ENCODE assay signal across 8 mouse cellular contexts in genomic region chr2:152397680-152398435, GRCm38 (mm10). TPM values are rescaled to one million over a fixed set of nuclear protein-coding genes. Genes with fewer than 3 reads are reported as not detected.
DNase-seq lines count a peak whose midpoint lies in the region; ATAC-seq and TF ChIP-seq lines count a peak whose summit lies in the region.

Sox12 (minus strand) TSS chr2:152398063.

- under 1% methylated on average over 63 of the region's 104 CpGs for WGBS in embryonic facial prominence, embryonic 13.5 days
- 3% methylated on average over 91 of the region's 104 CpGs for whole genome bisulfite sequencing in heart, adult 2 months
- 2% methylated on average over 103 of the region's 104 CpGs for WGBS in kidney, adult 2 months
- under 1% methylated on average over 69 of the region's 104 CpGs for WGBS in limb, embryonic 12.5 days
- WGBS in midbrain, embryonic 14.5 days, result under 1% methylated on average over 85 of the region's 104 CpGs

- DNase-seq in 3134 (ENCODE audit: extremely low read depth, insufficient read length, low spot score), result peak; percentile 94
- peak; percentile 95 for DNase-seq in adrenal gland, postnatal 4 days (ENCODE audit: low spot score in 2 of 2)
- DNase-seq in heart, adult 2 months, result peak; percentile 94 to 97
- DNase-seq in kidney, adult 2 months, result peak; percentile 97
- DNase-seq in midbrain, embryonic 14.5 days, result peak; percentile 99
- DNase-seq in spleen, adult 12 weeks (ENCODE audit: low spot score), result peak; percentile 89

- H3K79me2 ChIP-seq in heart, adult 2 months (replicated peaks; ENCODE audit: control insufficient read depth, insufficient read depth, low read length), result no peaks in the 10 kb centered on the region

- no peak for TF ChIP-seq POLR2A in heart, adult 2 months (IDR thresholded peaks at IDR 0.05; ENCODE audit: insufficient read depth, low read depth, low read length)
- TF ChIP-seq POLR2A in kidney, adult 2 months (IDR thresholded peaks at IDR 0.05; ENCODE audit: low read depth, low read length), result no peak

- peak; percentile 68 for ATAC-seq in embryonic facial prominence, embryonic 13.5 days (ENCODE audit: insufficient number of reproducible peaks, insufficient read depth, low FRiP score, low TSS enrichment, low read depth)
- peak; percentile 54 for ATAC-seq in limb, embryonic 12.5 days (ENCODE audit: insufficient number of reproducible peaks, insufficient read depth, low FRiP score, low TSS enrichment, low read depth)
- peak; percentile 71 for ATAC-seq in midbrain, embryonic 14.5 days (ENCODE audit: low FRiP score, low TSS enrichment)

- intact Hi-C loops in heart, adult 2 months (cut with DNase I), result loop anchor here (2.0 kb wide), 1 partner anchor 17 kb away; the partner anchor contains the start of genes 6820408C15Rik and Zcchc3

- no peaks in the 10 kb centered on the region for H3K9me3 ChIP-seq in embryonic facial prominence, embryonic 13.5 days
- no peaks in the 10 kb centered on the region for H3K9me3 ChIP-seq in limb, embryonic 12.5 days
- H3K9me3 ChIP-seq in midbrain, embryonic 14.5 days (ENCODE audit: control insufficient read depth, low read length), result no peaks in the 10 kb centered on the region

- peak within 1 kb of the TSS; percentile 100 for H3K27ac ChIP-seq in embryonic facial prominence, embryonic 13.5 days
- H3K27ac ChIP-seq in heart, adult 2 months, result peak within 1 kb of the TSS; percentile 86
- H3K27ac ChIP-seq in kidney, adult 2 months (ENCODE audit: insufficient read depth, low read depth, low read length), result peak within 1 kb of the TSS; percentile 88
- H3K27ac ChIP-seq in limb, embryonic 12.5 days, result peak within 1 kb of the TSS; percentile 99
- H3K27ac ChIP-seq in midbrain, embryonic 14.5 days (replicated peaks; ENCODE audit: low read depth, low read length), result peak within 1 kb of the TSS; percentile 100

- H3K27me3 ChIP-seq in embryonic facial prominence, embryonic 13.5 days, result no peaks in the 10 kb centered on the region
- H3K27me3 ChIP-seq in heart, adult 2 months (ENCODE audit: control insufficient read depth, insufficient read depth, low read length), result no peaks in the 10 kb centered on the region
- H3K27me3 ChIP-seq in kidney, adult 2 months (replicated peaks; ENCODE audit: control insufficient read depth, insufficient read depth, low read length), result no peaks in the 10 kb centered on the region
- H3K27me3 ChIP-seq in limb, embryonic 12.5 days, result no peaks in the 10 kb centered on the region
- H3K27me3 ChIP-seq in midbrain, embryonic 14.5 days (ENCODE audit: control insufficient read depth, insufficient read depth, low read length), result no peaks in the 10 kb centered on the region

- peaks cover 5% of the 10 kb centered on the region; the same call in 1 of the 2 replicates for H3K36me3 ChIP-seq in embryonic facial prominence, embryonic 13.5 days
- no peaks in the 10 kb centered on the region for H3K36me3 ChIP-seq in heart, adult 2 months (ENCODE audit: control insufficient read depth, insufficient read depth, low read length)
- no peaks in the 10 kb centered on the region for H3K36me3 ChIP-seq in kidney, adult 2 months (ENCODE audit: control insufficient read depth, insufficient read depth, low read length)
- peaks cover 21% of the 10 kb centered on the region for H3K36me3 ChIP-seq in limb, embryonic 12.5 days
- H3K36me3 ChIP-seq in midbrain, embryonic 14.5 days (ENCODE audit: control insufficient read depth, insufficient read depth, low read length), result peaks cover 10% of the 10 kb centered on the region; the same call in 1 of the 2 replicates

- no peak for TF ChIP-seq EP300 in heart, adult 2 months (IDR thresholded peaks at IDR 0.05; ENCODE audit: insufficient read depth, low read depth, low read length)

- H3K4me3 ChIP-seq in embryonic facial prominence, embryonic 13.5 days, result peak within 1 kb of the TSS; percentile 84
- H3K4me3 ChIP-seq in heart, adult 2 months, result peak within 1 kb of the TSS; percentile 70
- H3K4me3 ChIP-seq in kidney, adult 2 months (ENCODE audit: insufficient read depth, low read depth, low read length), result peak within 1 kb of the TSS; percentile 88
- peak within 1 kb of the TSS; percentile 96 for H3K4me3 ChIP-seq in limb, embryonic 12.5 days (replicated peaks)
- peak within 1 kb of the TSS; percentile 91 for H3K4me3 ChIP-seq in midbrain, embryonic 14.5 days (replicated peaks; ENCODE audit: low read depth, low read length)

- H3K4me2 ChIP-seq in embryonic facial prominence, embryonic 13.5 days, result peak within 1 kb of the TSS; percentile 88
- H3K4me2 ChIP-seq in limb, embryonic 12.5 days, result peak within 1 kb of the TSS; percentile 96
- peak within 1 kb of the TSS; percentile 69 for H3K4me2 ChIP-seq in midbrain, embryonic 14.5 days (ENCODE audit: low read length)

- H3K4me1 ChIP-seq in embryonic facial prominence, embryonic 13.5 days, result peaks cover 42% of the 10 kb centered on the region
- peaks cover 5% of the 10 kb centered on the region for H3K4me1 ChIP-seq in heart, adult 2 months (ENCODE audit: control insufficient read depth, insufficient read depth, low read length)
- no peaks in the 10 kb centered on the region; the same call in 1 of the 2 replicates for H3K4me1 ChIP-seq in kidney, adult 2 months (ENCODE audit: control insufficient read depth, insufficient read depth, low read length)
- peaks cover 38% of the 10 kb centered on the region for H3K4me1 ChIP-seq in limb, embryonic 12.5 days (replicated peaks)
- peaks cover 39% of the 10 kb centered on the region for H3K4me1 ChIP-seq in midbrain, embryonic 14.5 days (ENCODE audit: control insufficient read depth, insufficient read depth, low read length)

- peak within 1 kb of the TSS; percentile 96 for H3K9ac ChIP-seq in embryonic facial prominence, embryonic 13.5 days
- H3K9ac ChIP-seq in heart, adult 2 months (ENCODE audit: low read depth, low read length), result peak within 1 kb of the TSS; percentile 71
- peak within 1 kb of the TSS; percentile 98 for H3K9ac ChIP-seq in limb, embryonic 12.5 days (replicated peaks)
- peak within 1 kb of the TSS; percentile 98 for H3K9ac ChIP-seq in midbrain, embryonic 14.5 days (replicated peaks; ENCODE audit: low read length)

- no peak for TF ChIP-seq CTCF in heart, adult 2 months (IDR thresholded peaks at IDR 0.05)
- no peak for TF ChIP-seq CTCF in kidney, adult 2 months (conservative IDR thresholded peaks at IDR 0.05; ENCODE audit: insufficient read depth, insufficient read length, low read depth, low read length)

RNA-seq across cellular contexts. Expression of gene Sox12, which starts in this region (rescaled TPM):
- 10 to 100 TPM; 50.9 to 51.1 TPM for total RNA-seq in adrenal gland, postnatal 4 days (2021)
- 13.1 and 13.2 TPM in 2 replicates for polyA plus RNA-seq in embryonic facial prominence, embryonic 13.5 days (2015; fragmentation: Nextera tagmentation; extraction: Ambion mirVana)
- total RNA-seq in heart, adult 2 months (2021), result 1 to 10 TPM; 6.9 to 8.3 TPM
- polyA plus RNA-seq in heart, adult 2 months (2012; rRNA removed), result 7.6 and 8.8 TPM in 2 replicates
- polyA plus RNA-seq in kidney, adult 2 months (2012; rRNA removed), result 9.1 and 9.5 TPM in 2 replicates
- 15.6 and 16.8 TPM in 2 replicates for polyA plus RNA-seq in limb, embryonic 12.5 days (2016; fragmentation: Nextera tagmentation; extraction: Ambion mirVana)
- polyA plus RNA-seq in midbrain, embryonic 14.5 days (2014; fragmentation: Nextera tagmentation; extraction: Ambion mirVana), result 21.9 and 25.4 TPM in 2 replicates

Comparison
In these comparisons a context has a peak if more than half of its experiments do, and no peak if none do; other contexts are left out.
1. Peak in every context shown above with its lines: DNase-seq, ATAC-seq, H3K4me3 ChIP-seq and H3K27ac ChIP-seq.
2. RNA of gene Sox12 (total RNA-seq): 50.9 to 51.1 TPM in adrenal gland, postnatal 4 days; 6.9 to 8.3 TPM in heart, adult 2 months; every median in the first group is over 4 times any median in the second.